Mouse (Mus musculus) kidney, postnatal 0 days (tissue): ENCODE measurements at regions not wholly inside any gene's neighbourhood (a gene's known extent, or its start where the extent isn't known, plus 50 kb on each side); places are given as distances from the start of the nearest gene placed in this dataset.

Experiments
- ATAC-seq: fragments of 200-750 bp; cut with Nextera tagmentation; replicated peaks from 2 replicates; pipeline ENCODE4 v1.8.0; 2017; ENCODE audit warnings: low read depth, moderate number of reproducible peaks, moderate TSS enrichment, moderate library complexity; ENCODE audit not compliant: low FRiP score
- DNase-seq: peaks from one replicate; pipeline ENCODE4 v3.0.0-alpha.2; 2016; ENCODE audit warnings: low spot score
- H3K27ac ChIP-seq: fragments of 300-500 bp; sonication (generic); 2 replicates; pipeline ENCODE4 v1.5.1; 2014; ENCODE audit warnings: mild to moderate bottlenecking
- H3K27me3 ChIP-seq: fragments of 300-500 bp; sonication (generic); 2 replicates; pipeline ENCODE4 v1.6.1; 2014; ENCODE audit warnings: low read length, mixed read lengths; ENCODE audit not compliant: insufficient read depth
- H3K36me3 ChIP-seq: fragments of 300-500 bp; sonication (generic); 2 replicates; pipeline ENCODE4 v1.6.1; 2014; ENCODE audit warnings: low read length, mixed read lengths; ENCODE audit not compliant: insufficient read depth
- H3K4me1 ChIP-seq: fragments of 300-500 bp; sonication (generic); replicated peaks from 2 replicates; pipeline ENCODE4 v1.6.1; 2014; ENCODE audit warnings: antibody characterized with exemption, low read length, mixed read lengths; ENCODE audit not compliant: insufficient read depth
- H3K4me2 ChIP-seq: fragments of 300-500 bp; sonication (generic); 2 replicates; pipeline ENCODE4 v1.6.1; 2014; ENCODE audit warnings: mild to moderate bottlenecking, low read length, moderate library complexity, mixed read lengths
- H3K4me3 ChIP-seq: fragments of 300-500 bp; sonication (generic); replicated peaks from 2 replicates; pipeline ENCODE4 v1.5.1; 2014; ENCODE audit warnings: low read depth, low read length
- H3K9ac ChIP-seq: fragments of 300-500 bp; sonication (generic); 2 replicates; pipeline ENCODE4 v1.6.1; 2014; ENCODE audit warnings: low read depth, low read length
- H3K9me3 ChIP-seq: fragments of 300-500 bp; sonication (generic); replicated peaks from 2 replicates; pipeline ENCODE4 v1.6.1; 2016; ENCODE audit warnings: low read length, inconsistent platforms, mixed read lengths
- CTCF ChIP-seq: IDR thresholded peaks from 2 replicates; pipeline ENCODE4 v1.5.1; 2016; ENCODE audit warnings: antibody characterized with exemption, low read depth, mild to moderate bottlenecking, moderate library complexity
- whole genome bisulfite sequencing: fragments of 180-500 bp; shearing (Covaris S2); extraction: QIAGEN DNeasy Blood & Tissue Kit; methylation state at CpG from one replicate; pipeline ENCODE4 v1.1.7; 2014; 5-methylcytosine and 5-hydroxymethylcytosine counted together

- no peaks in the 10 kb centered on the region for H3K4me1 ChIP-seq
- no peak overlapping the region for H3K4me2 ChIP-seq
- ATAC-seq (no peak), DNase-seq (no peak)
- H3K9ac ChIP-seq = no peak overlapping the region
- no peak overlapping the region for H3K27ac ChIP-seq
- no peak overlapping the region for H3K4me3 ChIP-seq
- H3K9me3 ChIP-seq = no peaks in the 10 kb centered on the region
- H3K36me3 ChIP-seq = no peaks in the 10 kb centered on the region
- no peaks in the 10 kb centered on the region for H3K27me3 ChIP-seq
- WGBS = 62% methylated on average over 5 of the region's 5 CpGs
- TF ChIP-seq CTCF = no peak
Observed at GRCm38 (mm10) chr3:131056893-131057660, 53.2 kb upstream of the Lef1 start.

DNA sequence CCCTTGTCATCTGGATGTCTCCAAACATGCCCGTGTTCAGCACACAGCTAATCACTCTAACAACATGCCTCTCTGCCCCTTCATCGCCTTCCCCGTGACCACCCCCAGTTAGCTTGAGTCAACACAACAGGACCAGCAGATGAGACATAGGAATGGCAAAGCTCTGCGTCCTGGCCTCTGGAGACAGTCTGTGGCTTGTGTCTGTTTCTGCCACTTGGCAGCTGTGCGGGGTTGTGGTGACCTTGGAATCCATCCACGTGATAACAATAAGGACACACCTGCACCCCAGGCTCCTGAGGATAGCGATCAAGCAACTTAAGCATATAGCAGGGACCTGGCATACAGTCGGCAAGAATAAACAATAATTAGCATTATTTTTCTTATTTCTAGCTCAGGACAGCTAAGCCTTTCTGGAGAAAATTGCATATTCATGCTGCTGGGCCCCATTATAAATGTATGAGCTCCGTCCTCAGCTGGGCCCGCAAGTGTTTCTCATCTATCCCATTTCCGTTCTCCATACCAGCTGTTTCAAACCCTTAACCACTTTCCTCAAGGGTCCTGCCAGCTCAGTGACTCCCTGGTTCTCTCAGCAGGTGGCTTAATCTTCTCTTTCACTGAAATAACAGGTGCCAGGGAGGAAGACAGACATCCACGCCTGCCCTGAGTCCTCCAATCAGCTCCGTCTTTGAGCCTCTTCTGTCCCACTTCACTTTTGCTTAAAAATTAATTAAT lies 55.9 kb upstream of the Lef1 start:
- Histone ChIP-seq H3K9me3 (no peaks in the 10 kb centered on the region), H3K4me1 (no peaks in the 10 kb centered on the region), H3K4me3 (no peak overlapping the region), H3K9ac (no peak overlapping the region), H3K27me3 (no peaks in the 10 kb centered on the region), H3K4me2 (no peak overlapping the region), H3K27ac (no peak overlapping the region), H3K36me3 (no peaks in the 10 kb centered on the region)
- TF ChIP-seq CTCF = no peak
- DNase-seq = no peak
- no peak for ATAC-seq
- WGBS = 84% methylated on average over 13 of the region's 13 CpGs

DNA sequence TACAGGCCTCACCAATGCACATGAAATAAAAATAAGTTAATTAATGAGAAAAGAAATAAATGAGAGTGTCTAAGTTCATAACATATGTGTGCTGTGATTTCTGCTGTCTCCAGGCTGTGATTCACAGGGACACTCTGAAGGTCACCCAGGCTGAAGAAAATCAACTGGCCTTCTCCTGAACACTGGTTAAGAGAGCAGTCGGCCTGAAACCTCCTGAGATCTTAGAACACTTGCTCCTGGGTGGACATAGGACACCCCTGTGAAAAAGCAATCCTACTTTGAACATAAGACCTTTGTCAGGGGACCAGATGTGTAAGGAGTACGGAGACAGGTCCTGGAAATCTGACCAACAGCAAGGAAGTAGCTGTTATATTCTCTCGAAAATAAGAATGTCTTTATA lies 62.6 kb upstream of the Lef1 start:
- no peak for DNase-seq
- 62% methylated on average over 3 of the region's 3 CpGs for WGBS
- Histone ChIP-seq H3K4me1 (no peaks in the 10 kb centered on the region), H3K9ac (no peak overlapping the region), H3K36me3 (no peaks in the 10 kb centered on the region), H3K27me3 (no peaks in the 10 kb centered on the region), H3K27ac (no peak overlapping the region), H3K4me3 (no peak overlapping the region), H3K4me2 (no peak overlapping the region), H3K9me3 (no peaks in the 10 kb centered on the region)
- no peak for ATAC-seq
- no peak for TF ChIP-seq CTCF

- no peaks in the 10 kb centered on the region for H3K36me3 ChIP-seq
- no peak overlapping the region for H3K27ac ChIP-seq
- DNase-seq (no peak), ATAC-seq (no peak)
- no peaks in the 10 kb centered on the region for H3K9me3 ChIP-seq
- no peak overlapping the region for H3K9ac ChIP-seq
- H3K4me2 ChIP-seq = no peak overlapping the region
- no peaks in the 10 kb centered on the region for H3K27me3 ChIP-seq
- no peak for TF ChIP-seq CTCF
- 74% methylated on average over 5 of the region's 5 CpGs for WGBS
- no peak overlapping the region for H3K4me3 ChIP-seq
- H3K4me1 ChIP-seq = no peaks in the 10 kb centered on the region
Observed at GRCm38 (mm10) chr3:131046412-131046811, 63.9 kb upstream of the Lef1 start.

GRCm38 (mm10) chr3:131040214-131040825 lies 70.0 kb upstream of the Lef1 start:
- Histone ChIP-seq H3K9ac (no peak overlapping the region), H3K36me3 (no peaks in the 10 kb centered on the region), H3K4me3 (no peak overlapping the region), H3K4me1 (no peaks in the 10 kb centered on the region), H3K27ac (no peak overlapping the region), H3K27me3 (no peaks in the 10 kb centered on the region), H3K9me3 (no peaks in the 10 kb centered on the region), H3K4me2 (no peak overlapping the region)
- DNase-seq (no peak), ATAC-seq (no peak)
- 64% methylated on average over 4 of the region's 4 CpGs for WGBS
- no peak for TF ChIP-seq CTCF

DNA sequence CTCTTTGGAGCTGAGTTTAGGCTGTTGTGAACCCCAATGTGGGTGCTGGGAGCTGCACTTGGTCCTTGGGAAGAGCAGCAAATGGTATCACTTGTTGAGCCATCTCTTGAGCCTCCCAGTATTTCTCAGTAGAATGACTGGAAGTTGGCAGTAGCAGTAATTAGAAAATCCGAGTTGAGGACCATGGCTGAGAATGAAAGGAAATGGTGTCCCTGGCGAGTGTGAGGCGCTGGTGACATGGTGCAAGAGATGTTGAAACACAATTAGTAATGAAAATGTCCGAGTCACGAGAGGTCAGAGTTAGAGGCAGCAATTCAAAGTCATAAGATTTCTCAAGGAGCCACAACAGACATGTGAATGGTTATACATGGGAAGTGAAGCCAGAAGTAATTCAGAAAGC lies 73.2 kb upstream of the Lef1 start:
- Histone ChIP-seq H3K4me1 (no peaks in the 10 kb centered on the region), H3K4me3 (no peak overlapping the region), H3K27me3 (no peaks in the 10 kb centered on the region), H3K27ac (no peak overlapping the region), H3K9ac (no peak overlapping the region), H3K36me3 (no peaks in the 10 kb centered on the region), H3K9me3 (no peaks in the 10 kb centered on the region), H3K4me2 (no peak overlapping the region)
- no peak for TF ChIP-seq CTCF
- ATAC-seq (no peak), DNase-seq (no peak)
- 92% methylated on average over 5 of the region's 5 CpGs for WGBS
